Mouse (Mus musculus) bone marrow, adult 2 months (tissue): Measurements from ENCODE around the gene Alpl.

Experiments used
- CTCF ChIP-seq: fragments of 200-500 bp; IDR thresholded peaks from 2 replicates; pipeline ENCODE4 v1.5.1; 2011; ENCODE audit warnings: low read length, control low read depth; ENCODE audit not compliant: control insufficient read depth, insufficient read depth
- POLR2A ChIP-seq: fragments of 200-500 bp; IDR thresholded peaks from 2 replicates; pipeline ENCODE4 v1.6.1; 2011; ENCODE audit warnings: low read depth, mild to moderate bottlenecking, control low read depth, low read length, borderline replicate concordance; ENCODE audit not compliant: control insufficient read depth

GRCm38 (mm10) chr4:137831598-137831997 lies 35.4 kb upstream of the Alpl start:
- TF ChIP-seq CTCF (no peak), POLR2A (no peak)
